Mouse (Mus musculus) liver, embryonic 11.5 days (tissue): ENCODE measurements around the gene Elavl1. TPM values are rescaled to one million over a fixed set of nuclear protein-coding genes. Genes with fewer than 3 reads are reported as not detected.

Experiments
- ATAC-seq: fragments of 200-750 bp; cut with Nextera tagmentation; replicated peaks from 2 replicates; pipeline ENCODE4 v1.8.0; 2017; ENCODE audit warnings: moderate number of reproducible peaks, mild to moderate bottlenecking, moderate TSS enrichment, moderate library complexity; ENCODE audit not compliant: low FRiP score
- DNase-seq: peaks from one replicate; pipeline ENCODE4 v3.0.0-alpha.2; 2017; ENCODE audit warnings: low spot score
- H3K27ac ChIP-seq: fragments of 300-500 bp; sonication (generic); 2 replicates; pipeline ENCODE4 v1.5.1; 2014; ENCODE audit warnings: mild to moderate bottlenecking, low read depth, low read length, control low read depth
- H3K27me3 ChIP-seq: fragments of 300-500 bp; sonication (generic); replicated peaks from 2 replicates; pipeline ENCODE4 v1.6.1; 2014; ENCODE audit warnings: low read length, mixed read lengths; ENCODE audit not compliant: control insufficient read depth, insufficient read depth
- H3K36me3 ChIP-seq: fragments of 300-500 bp; sonication (generic); 2 replicates; pipeline ENCODE4 v1.6.1; 2014; ENCODE audit warnings: mild to moderate bottlenecking, low read length, moderate library complexity, mixed read lengths; ENCODE audit not compliant: control insufficient read depth, insufficient read depth
- H3K4me1 ChIP-seq: fragments of 300-500 bp; sonication (generic); replicated peaks from 2 replicates; pipeline ENCODE4 v1.6.1; 2014; ENCODE audit warnings: low read length, mixed read lengths; ENCODE audit not compliant: control insufficient read depth, insufficient read depth
- H3K4me2 ChIP-seq: fragments of 300-500 bp; sonication (generic); 2 replicates; pipeline ENCODE4 v1.6.1; 2014; ENCODE audit warnings: mild to moderate bottlenecking, control low read depth, moderate library complexity
- H3K4me3 ChIP-seq: fragments of 300-500 bp; sonication (generic); 2 replicates; pipeline ENCODE4 v1.5.1; 2014; ENCODE audit warnings: low read depth, low read length, control low read depth
- H3K9ac ChIP-seq: fragments of 300-500 bp; sonication (generic); 2 replicates; pipeline ENCODE4 v1.6.1; 2014; ENCODE audit warnings: low read depth, low read length, control low read depth
- H3K9me3 ChIP-seq: fragments of 300-500 bp; sonication (generic); 2 replicates; pipeline ENCODE4 v1.6.1; 2016; ENCODE audit warnings: low read length, inconsistent platforms, mixed read lengths; ENCODE audit not compliant: control insufficient read depth
- WGBS: fragments of 180-500 bp; shearing (Covaris S2); extraction: QIAGEN DNeasy Blood & Tissue Kit; methylation state at CpG from one replicate; pipeline ENCODE4 v1.1.7; 2014; 5-methylcytosine and 5-hydroxymethylcytosine counted together
- polyA plus RNA-seq: library from polyadenylated mRNA; unstranded; fragments of >200 nt; fragmentation: Nextera tagmentation; extraction: Ambion mirVana; gene quantifications from 2 replicates; pipeline ENCODE4 v1.2.1, GENCODE M21; 2014

Elavl1 gene
- polyA plus RNA-seq, result 266 and 299 TPM in 2 replicates

- H3K27me3 ChIP-seq, result no peaks in the 10 kb centered on the region
- H3K9me3 ChIP-seq, result no peaks in the 10 kb centered on the region
- DNase-seq (peak; percentile 98), ATAC-seq (peak; percentile 95)
- H3K27ac ChIP-seq, result peak within 1 kb of the TSS; percentile 74
- H3K9ac ChIP-seq, result peak within 1 kb of the TSS; percentile 97
- peak within 1 kb of the TSS; percentile 91 for H3K4me3 ChIP-seq
- H3K36me3 ChIP-seq, result peaks cover 23% of the 10 kb centered on the region
- H3K4me1 ChIP-seq, result peaks cover 24% of the 10 kb centered on the region
- WGBS, result under 1% methylated on average over 76 of the region's 78 CpGs
- H3K4me2 ChIP-seq, result peak within 1 kb of the TSS; percentile 89
Observed at GRCm38 (mm10) chr8:4324983-4325750, at the start of gene Elavl1, which contains the start of gene Ccl25. Gene Elavl1 (minus strand): TSS chr8:4325413. Gene Ccl25 (plus strand): TSS chr8:4325210.

- no peaks in the 10 kb centered on the region for H3K27me3 ChIP-seq
- ATAC-seq (no peak), DNase-seq (no peak)
- no peak overlapping the region for H3K27ac ChIP-seq
- no peak overlapping the region for H3K9ac ChIP-seq
- 60% methylated on average over 2 of the region's 2 CpGs for WGBS
- no peaks in the 10 kb centered on the region for H3K4me1 ChIP-seq
- no peak overlapping the region for H3K4me3 ChIP-seq
- H3K36me3 ChIP-seq, result no peaks in the 10 kb centered on the region
- H3K4me2 ChIP-seq, result no peak overlapping the region
- H3K9me3 ChIP-seq, result no peaks in the 10 kb centered on the region
Observed at GRCm38 (mm10) chr8:4372657-4373056, 47.4 kb upstream of the Elavl1 start.

- ATAC-seq (peak; percentile 71), DNase-seq (no peak)
- H3K9ac ChIP-seq, result no peak overlapping the region
- no peak overlapping the region for H3K4me2 ChIP-seq
- WGBS, result 35% methylated on average over 2 of the region's 2 CpGs
- no peaks in the 10 kb centered on the region for H3K27me3 ChIP-seq
- no peaks in the 10 kb centered on the region for H3K9me3 ChIP-seq
- no peaks in the 10 kb centered on the region for H3K36me3 ChIP-seq
- no peak overlapping the region for H3K4me3 ChIP-seq
- no peaks in the 10 kb centered on the region for H3K4me1 ChIP-seq
- no peak overlapping the region for H3K27ac ChIP-seq
Observed at GRCm38 (mm10) chr8:4370078-4370477, 44.9 kb upstream of the Elavl1 start.

GRCm38 (mm10) chr8:4368470-4368869, 43.3 kb upstream of the Elavl1 start:
- WGBS, result 87% methylated on average over 4 of the region's 4 CpGs
- no peak for ATAC-seq

DNA sequence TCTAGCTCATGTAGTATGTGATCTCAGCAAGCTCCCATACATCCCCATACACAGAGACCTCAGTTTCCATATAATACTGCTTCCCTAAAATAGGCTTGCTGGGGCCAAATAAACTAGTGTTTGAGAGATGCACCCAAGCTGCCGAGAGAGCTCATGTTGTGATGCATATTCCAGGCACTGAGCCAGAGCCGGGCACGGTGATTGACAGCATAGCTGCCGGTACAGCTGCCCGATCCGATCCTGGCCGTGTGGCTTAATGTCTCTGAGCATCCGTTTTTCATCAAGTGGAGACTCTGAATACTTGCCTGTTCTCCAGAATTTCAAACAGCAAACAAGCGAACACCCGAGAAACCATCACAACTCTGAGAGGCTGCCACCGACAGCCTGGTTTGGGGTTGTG, 42.6 kb upstream of the Elavl1 start:
- Histone ChIP-seq H3K36me3 (no peaks in the 10 kb centered on the region), H3K4me2 (no peak overlapping the region), H3K9me3 (no peaks in the 10 kb centered on the region), H3K27me3 (no peaks in the 10 kb centered on the region), H3K4me1 (no peaks in the 10 kb centered on the region), H3K27ac (no peak overlapping the region), H3K9ac (no peak overlapping the region), H3K4me3 (no peak overlapping the region)
- no peak for DNase-seq
- ATAC-seq, result no peak
- WGBS, result 81% methylated on average over 11 of the region's 11 CpGs

More at GRCm38 (mm10) chr8:4368470-4368869, 43.3 kb upstream of the Elavl1 start:
- Histone ChIP-seq H3K9ac (no peak overlapping the region), H3K4me1 (no peaks in the 10 kb centered on the region), H3K36me3 (no peaks in the 10 kb centered on the region), H3K9me3 (no peaks in the 10 kb centered on the region), H3K4me3 (no peak overlapping the region), H3K27me3 (no peaks in the 10 kb centered on the region), H3K4me2 (no peak overlapping the region), H3K27ac (no peak overlapping the region)
- no peak for DNase-seq

GRCm38 (mm10) chr8:4366189-4366588, 41.0 kb upstream of the Elavl1 start:
- Histone ChIP-seq H3K4me2 (no peak overlapping the region), H3K27me3 (no peaks in the 10 kb centered on the region), H3K4me1 (no peaks in the 10 kb centered on the region), H3K27ac (no peak overlapping the region), H3K36me3 (no peaks in the 10 kb centered on the region), H3K4me3 (no peak overlapping the region), H3K9me3 (no peaks in the 10 kb centered on the region), H3K9ac (no peak overlapping the region)
- 87% methylated on average over 3 of the region's 3 CpGs for WGBS
- ATAC-seq (no peak), DNase-seq (no peak)

GRCm38 (mm10) chr8:4360922-4361321, 35.7 kb upstream of the Elavl1 start:
- Histone ChIP-seq H3K36me3 (no peaks in the 10 kb centered on the region), H3K27me3 (no peaks in the 10 kb centered on the region), H3K9ac (no peak overlapping the region), H3K4me3 (no peak overlapping the region), H3K4me2 (no peak overlapping the region), H3K27ac (no peak overlapping the region), H3K9me3 (no peaks in the 10 kb centered on the region), H3K4me1 (no peaks in the 10 kb centered on the region)
- 80% methylated on average over 2 of the region's 2 CpGs for WGBS
- no peak for ATAC-seq
- DNase-seq, result no peak

DNA sequence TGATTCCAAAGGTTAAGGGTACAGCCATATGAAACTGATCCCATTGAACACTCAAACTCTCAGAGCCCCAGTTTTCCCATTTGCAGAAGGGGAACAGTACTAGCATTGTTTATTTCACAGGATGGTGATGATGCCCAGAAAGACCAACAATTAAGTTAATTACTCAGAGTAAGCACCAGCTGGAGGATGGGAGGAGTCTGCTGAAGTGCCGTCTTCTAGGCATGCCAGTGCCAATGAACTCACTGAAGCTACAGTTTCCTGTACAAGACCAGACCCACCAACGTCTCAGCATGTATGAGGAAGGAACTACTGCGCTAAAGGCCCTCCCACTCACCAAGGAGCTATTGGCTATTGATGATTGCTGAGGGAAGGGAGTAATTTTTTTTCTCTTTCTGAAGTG, 34.1 kb upstream of the Elavl1 start:
- WGBS, result 64% methylated on average over 3 of the region's 3 CpGs
- no peak for ATAC-seq
- Histone ChIP-seq H3K27ac (no peak overlapping the region), H3K9me3 (no peaks in the 10 kb centered on the region), H3K27me3 (no peaks in the 10 kb centered on the region), H3K4me1 (no peaks in the 10 kb centered on the region), H3K36me3 (no peaks in the 10 kb centered on the region; the same call in 1 of the 2 replicates), H3K4me3 (no peak overlapping the region), H3K9ac (no peak overlapping the region), H3K4me2 (no peak overlapping the region)
- DNase-seq, result no peak

DNA sequence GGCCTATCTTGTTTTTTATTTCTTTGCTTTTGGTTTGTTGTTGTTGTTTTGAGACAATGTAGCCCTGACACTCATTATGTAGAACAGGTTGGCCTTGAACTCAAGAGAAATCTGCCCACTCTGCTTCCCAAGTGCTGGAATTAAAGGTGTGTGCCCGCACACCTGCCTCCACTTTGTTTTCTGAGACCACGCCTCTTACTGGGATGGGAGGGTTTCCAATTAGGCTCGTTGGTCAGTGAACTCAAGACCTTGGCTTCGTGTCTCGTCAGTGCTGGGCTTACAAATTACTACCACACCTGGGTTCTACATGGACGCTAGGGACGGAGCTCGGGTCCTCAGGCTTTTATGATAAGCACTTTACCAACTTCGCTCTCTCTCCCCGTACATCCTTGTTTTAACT, 30.2 kb upstream of the Elavl1 start:
- Histone ChIP-seq H3K4me3 (no peak overlapping the region), H3K4me2 (no peak overlapping the region), H3K9me3 (no peaks in the 10 kb centered on the region), H3K27ac (no peak overlapping the region), H3K4me1 (no peaks in the 10 kb centered on the region), H3K36me3 (no peaks in the 10 kb centered on the region; the same call in 1 of the 2 replicates), H3K27me3 (no peaks in the 10 kb centered on the region), H3K9ac (no peak overlapping the region)
- ATAC-seq (no peak), DNase-seq (no peak)
- WGBS, result 85% methylated on average over 10 of the region's 10 CpGs
